Mouse (Mus musculus) heart, postnatal 4 days (tissue): ENCODE data around the gene Mcf2l. TPM values are rescaled to one million over a fixed set of nuclear protein-coding genes. Genes with fewer than 3 reads are reported as not detected.

Experiments used
- DNase-seq: peaks from one replicate; pipeline ENCODE4 v3.0.0; 2021
- total RNA-seq, 2 experiments: library from RNA; stranded (reverse); gene quantifications; 2 replicates each; pipeline ENCODE4 v1.2.3; 2021

Gene Mcf2l
- total RNA-seq, 2 experiments from 2014 or later = 28.8 to 33.0 TPM

DNA sequence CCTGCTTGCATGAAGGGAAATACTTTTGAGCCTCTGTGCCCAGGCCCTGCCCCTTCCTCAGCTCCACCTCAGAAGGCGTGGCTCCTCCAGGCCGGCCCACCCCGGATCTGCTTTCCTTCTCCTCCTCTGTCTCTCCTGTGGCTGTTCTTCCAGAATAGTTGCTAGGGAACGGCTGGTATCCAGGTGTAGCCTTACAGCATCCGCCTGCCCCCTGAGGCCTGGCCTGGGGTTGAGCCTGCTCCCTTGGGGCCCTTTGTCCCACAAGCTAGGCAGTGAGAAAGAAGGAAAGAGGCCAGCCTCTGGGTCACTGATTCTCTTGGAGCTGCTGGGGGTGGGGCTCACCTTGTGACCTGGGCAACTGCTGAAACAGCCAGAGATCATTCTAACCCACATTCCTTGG, 38.4 kb downstream of the Mcf2l start:
- no peak for DNase-seq

GRCm38 (mm10) chr8:12915187-12916006, 41.8 kb downstream of the Mcf2l start:
- no peak for DNase-seq

- no peak for DNase-seq
Observed at GRCm38 (mm10) chr8:12916156-12916900, 42.7 kb downstream of the Mcf2l start.

- DNase-seq = no peak
Observed at GRCm38 (mm10) chr8:12917029-12917428, 43.4 kb downstream of the Mcf2l start.

DNA sequence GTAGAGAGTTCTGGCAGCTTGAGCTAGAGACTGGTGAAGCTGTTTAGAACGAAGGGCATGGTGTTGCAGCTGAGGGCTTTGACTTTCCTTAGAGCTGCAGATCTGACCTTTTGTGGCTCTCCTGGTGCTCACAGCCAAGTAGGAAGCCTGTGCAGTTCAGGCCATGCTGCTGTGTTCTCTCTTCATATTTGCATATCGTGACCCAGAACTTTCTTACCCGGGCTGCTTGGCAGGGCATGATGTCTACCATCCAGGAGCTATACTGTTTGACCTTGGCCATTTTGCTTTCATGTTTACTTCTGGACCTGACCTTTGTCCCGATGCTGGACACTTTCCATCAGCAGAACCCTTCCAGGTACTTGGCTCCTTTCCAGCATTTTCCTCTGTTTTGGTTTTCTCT, 44.2 kb downstream of the Mcf2l start:
- no peak for DNase-seq

GRCm38 (mm10) chr8:12920599-12920998, 47.0 kb downstream of the Mcf2l start:
- no peak for DNase-seq

- no peak for DNase-seq
Observed at GRCm38 (mm10) chr8:12925051-12925450, 51.4 kb downstream of the Mcf2l start.

DNA sequence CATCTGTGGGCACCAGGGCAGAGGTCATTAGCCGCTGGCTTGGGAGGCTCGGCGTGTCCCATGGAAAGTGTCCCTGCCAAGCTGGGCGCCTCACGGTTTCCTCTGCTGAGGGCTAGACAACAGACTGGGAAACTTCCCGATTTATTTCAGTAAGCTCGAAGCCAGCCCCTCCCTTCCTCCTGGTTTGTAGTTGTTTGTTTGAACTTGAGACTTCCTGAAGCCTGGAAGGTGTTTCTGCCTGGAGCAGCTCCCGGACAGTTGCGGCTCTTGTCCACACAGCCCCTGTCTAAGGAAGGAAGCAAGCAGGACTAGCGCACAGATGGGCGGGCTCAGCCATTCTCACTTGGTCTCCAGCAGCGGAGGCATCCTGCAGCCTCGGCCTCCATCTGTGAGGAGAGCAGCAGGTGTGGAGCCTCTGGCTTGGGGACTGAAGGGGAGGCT, 52.4 kb downstream of the Mcf2l start:
- DNase-seq = peak; percentile 63

- peak; percentile 88 for DNase-seq
Observed at GRCm38 (mm10) chr8:12927204-12927983, 53.8 kb downstream of the Mcf2l start.

- DNase-seq = no peak
Observed at GRCm38 (mm10) chr8:12928033-12928432, 54.4 kb downstream of the Mcf2l start.

- no peak for DNase-seq
Observed at GRCm38 (mm10) chr8:12928931-12929330, 55.3 kb downstream of the Mcf2l start.

DNA sequence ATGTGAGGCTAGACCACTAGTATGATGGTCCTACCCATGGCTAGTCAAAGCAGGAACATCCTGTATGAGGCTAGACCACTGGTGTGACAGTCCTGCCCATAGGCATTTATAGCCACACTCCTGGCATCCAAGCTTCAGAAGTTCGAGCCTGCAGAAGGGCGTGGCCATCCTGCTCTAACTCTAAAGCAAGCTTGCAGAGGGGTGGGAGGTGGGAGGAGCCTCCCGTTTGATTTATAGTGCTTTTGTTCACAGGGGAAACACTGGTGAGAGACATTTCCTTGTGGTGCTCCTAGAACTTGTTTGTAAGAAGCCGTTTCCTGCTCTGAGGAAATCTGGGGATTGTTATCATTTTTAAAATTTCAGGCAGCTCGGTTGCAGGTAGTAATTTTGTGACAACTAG, 56.7 kb downstream of the Mcf2l start:
- DNase-seq = peak; percentile 29

DNA sequence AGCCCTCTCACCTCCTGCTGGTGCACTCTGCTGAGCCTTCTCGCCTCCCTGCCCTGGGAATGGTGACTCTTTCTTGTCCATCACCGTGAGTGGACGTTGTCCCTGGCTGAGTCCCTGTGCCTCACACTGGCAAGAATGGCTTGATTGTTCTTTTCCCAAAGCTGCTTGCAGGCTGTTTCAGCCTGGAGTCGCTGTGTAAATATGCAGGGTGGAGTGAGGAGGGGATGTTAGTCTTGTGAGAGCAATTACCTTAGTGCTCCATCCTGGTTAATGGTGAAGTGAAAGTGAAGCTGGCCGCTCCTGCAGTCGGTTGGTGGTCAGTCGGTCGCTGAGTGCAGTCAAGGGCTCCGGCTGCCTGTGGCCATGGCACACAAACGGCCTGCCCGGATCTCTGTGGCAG, 57.8 kb downstream of the Mcf2l start:
- no peak for DNase-seq

GRCm38 (mm10) chr8:12932520-12932919, 58.9 kb downstream of the Mcf2l start:
- no peak for DNase-seq

DNA sequence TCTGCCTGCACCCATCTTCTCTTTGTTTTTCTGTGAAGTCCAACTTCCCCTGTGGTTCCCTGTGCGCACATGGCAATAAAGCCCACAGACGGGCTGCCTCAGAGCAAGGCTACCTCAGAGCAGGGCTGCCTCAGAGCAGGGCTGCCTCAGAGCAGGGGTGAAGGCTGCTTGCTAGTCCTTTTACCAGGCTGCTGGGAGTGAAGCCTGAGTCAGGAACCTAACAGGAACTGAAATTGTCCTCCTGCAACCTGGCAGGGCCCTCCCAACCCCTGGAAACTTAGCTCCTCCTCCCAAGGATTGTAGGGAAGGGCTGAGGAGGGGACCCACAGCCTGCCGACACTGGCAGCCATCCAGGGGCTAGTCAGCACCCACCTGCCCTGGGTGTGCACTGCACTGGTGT, 60.2 kb downstream of the Mcf2l start:
- no peak for DNase-seq

GRCm38 (mm10) chr8:12934453-12935043, 60.9 kb downstream of the Mcf2l start:
- no peak for DNase-seq

GRCm38 (mm10) chr8:12940549-12940948, 66.9 kb downstream of the Mcf2l start:
- DNase-seq = no peak

- DNase-seq = no peak
Observed at GRCm38 (mm10) chr8:12941161-12941926, 67.7 kb downstream of the Mcf2l start.

GRCm38 (mm10) chr8:12947604-12948573, 74.3 kb downstream of the Mcf2l start:
- DNase-seq = no peak

GRCm38 (mm10) chr8:12948574-12948961, 75.0 kb downstream of the Mcf2l start:
- peak; percentile 21 for DNase-seq
